Mouse (Mus musculus) embryonic facial prominence, embryonic 14.5 days (tissue): ENCODE measurements around the gene Mras. TPM values are rescaled to one million over a fixed set of nuclear protein-coding genes. Genes with fewer than 3 reads are reported as not detected.

Source experiments
- ATAC-seq: fragments of 200-750 bp; cut with Nextera tagmentation; 2 replicates; pipeline ENCODE4 v1.8.0; 2017; ENCODE audit warnings: low read depth, moderate number of reproducible peaks, moderate TSS enrichment
- DNase-seq: peaks from one replicate; pipeline ENCODE4 v3.0.0-alpha.2; 2015; ENCODE audit warnings: low spot score
- H3K27ac ChIP-seq: fragments of 300-500 bp; sonication (generic); replicated peaks from 2 replicates; pipeline ENCODE4 v1.5.1; 2014; ENCODE audit warnings: low read depth, mild to moderate bottlenecking, low read length, moderate library complexity
- H3K27me3 ChIP-seq: fragments of 300-500 bp; sonication (generic); replicated peaks from 2 replicates; pipeline ENCODE4 v1.6.1; 2014; ENCODE audit warnings: low read length; ENCODE audit not compliant: control insufficient read depth, insufficient read depth
- H3K36me3 ChIP-seq: fragments of 300-500 bp; sonication (generic); 2 replicates; pipeline ENCODE4 v1.6.1; 2014; ENCODE audit warnings: low read length, mixed read lengths; ENCODE audit not compliant: control insufficient read depth, insufficient read depth
- H3K4me1 ChIP-seq: fragments of 300-500 bp; sonication (generic); 2 replicates; pipeline ENCODE4 v1.6.1; 2014; ENCODE audit warnings: antibody characterized with exemption, low read length; ENCODE audit not compliant: control insufficient read depth, insufficient read depth
- H3K4me2 ChIP-seq: fragments of 300-500 bp; sonication (generic); 2 replicates; pipeline ENCODE4 v1.6.1; 2014; ENCODE audit warnings: low read depth, mild to moderate bottlenecking, low read length, moderate library complexity, mixed read lengths
- H3K4me3 ChIP-seq: fragments of 300-500 bp; sonication (generic); 2 replicates; pipeline ENCODE4 v1.5.1; 2014; ENCODE audit warnings: low read depth, mild to moderate bottlenecking, low read length
- H3K9ac ChIP-seq: fragments of 300-500 bp; sonication (generic); 2 replicates; pipeline ENCODE4 v1.6.1; 2014; ENCODE audit warnings: low read depth, mild to moderate bottlenecking, low read length, moderate library complexity, mixed read lengths
- H3K9me3 ChIP-seq: fragments of 300-500 bp; sonication (generic); 2 replicates; pipeline ENCODE4 v1.6.1; 2016; ENCODE audit warnings: low read length; ENCODE audit not compliant: control insufficient read depth
- WGBS: fragments of 180-500 bp; shearing (Covaris S2); extraction: QIAGEN DNeasy Blood & Tissue Kit; methylation state at CpG from one replicate; pipeline ENCODE4 v1.1.7; 2014; 5-methylcytosine and 5-hydroxymethylcytosine counted together
- polyA plus RNA-seq: library from polyadenylated mRNA; unstranded; fragments of >200 nt; fragmentation: Nextera tagmentation; extraction: Ambion mirVana; gene quantifications from 2 replicates; pipeline ENCODE4 v1.2.1, GENCODE M21; 2014

Mras gene
- polyA plus RNA-seq, 1 experiment from 2014 or later, result 30.6 TPM

- Histone ChIP-seq H3K27ac (no peak overlapping the region), H3K4me3 (no peak overlapping the region), H3K27me3 (no peaks in the 10 kb centered on the region), H3K4me2 (no peak overlapping the region), H3K9ac (no peak overlapping the region), H3K9me3 (no peaks in the 10 kb centered on the region), H3K4me1 (peaks cover 7% of the 10 kb centered on the region), H3K36me3 (no peaks in the 10 kb centered on the region)
- ATAC-seq (no peak), DNase-seq (no peak)
- 92% methylated on average over 4 of the region's 4 CpGs for WGBS
These were observed 25.4 kb downstream of the Mras start for GRCm38 (mm10) chr9:99411785-99412184.

DNA sequence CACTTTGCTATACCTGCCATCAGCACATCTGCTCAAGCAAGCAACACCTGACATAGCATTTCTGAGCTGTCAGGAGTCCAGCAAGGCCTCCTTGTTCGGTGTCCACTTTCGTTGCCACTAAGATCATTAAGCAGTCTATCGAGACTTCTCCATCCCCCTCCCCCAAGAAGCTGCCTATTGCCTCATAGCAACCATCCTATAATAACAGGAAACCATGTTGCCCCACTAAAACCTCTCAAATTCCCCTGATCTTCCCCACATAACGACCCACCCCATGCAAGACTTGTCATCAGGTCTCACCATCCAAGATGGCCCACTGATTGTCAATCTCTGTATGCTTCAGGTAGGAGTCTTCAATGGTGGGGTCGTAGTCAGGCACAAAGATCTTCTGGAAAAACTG lies 26.1 kb downstream of the Mras start:
- no peak for DNase-seq
- Histone ChIP-seq H3K4me1 (0 out of 2 replicates have a peak, but pooled peaks cover 4% of the 10 kb centered on the region), H3K4me2 (no peak overlapping the region), H3K4me3 (no peak overlapping the region), H3K9me3 (no peaks in the 10 kb centered on the region), H3K9ac (no peak overlapping the region), H3K27ac (no peak overlapping the region), H3K27me3 (no peaks in the 10 kb centered on the region), H3K36me3 (no peaks in the 10 kb centered on the region)
- WGBS, result 81% methylated on average over 5 of the region's 5 CpGs
- no peak for ATAC-seq

- no peak for ATAC-seq
- Histone ChIP-seq H3K4me2 (no peak overlapping the region), H3K36me3 (no peaks in the 10 kb centered on the region), H3K27ac (no peak overlapping the region), H3K9ac (no peak overlapping the region), H3K9me3 (no peaks in the 10 kb centered on the region), H3K27me3 (no peaks in the 10 kb centered on the region), H3K4me3 (no peak overlapping the region), H3K4me1 (0 out of 2 replicates have a peak, but pooled peaks cover 4% of the 10 kb centered on the region)
- no peak for DNase-seq
- WGBS, result 82% methylated on average over 3 of the region's 3 CpGs
These were observed 27.9 kb downstream of the Mras start for GRCm38 (mm10) chr9:99409280-99409679.

- 64% methylated on average over 9 of the region's 9 CpGs for WGBS
These were observed 35.8 kb downstream of the Mras start for GRCm38 (mm10) chr9:99401288-99401974.

GRCm38 (mm10) chr9:99400781-99401180 lies 36.4 kb downstream of the Mras start:
- DNase-seq, result no peak
- ATAC-seq, result no peak
- H3K27ac ChIP-seq, result no peak overlapping the region
- 71% methylated on average over 6 of the region's 6 CpGs for WGBS
- H3K4me1 ChIP-seq, result no peaks in the 10 kb centered on the region
- no peak overlapping the region for H3K9ac ChIP-seq
- H3K36me3 ChIP-seq, result no peaks in the 10 kb centered on the region
- H3K4me2 ChIP-seq, result no peak overlapping the region
- H3K9me3 ChIP-seq, result no peaks in the 10 kb centered on the region
- no peak overlapping the region for H3K4me3 ChIP-seq
- no peaks in the 10 kb centered on the region for H3K27me3 ChIP-seq

More at GRCm38 (mm10) chr9:99401288-99401974, 35.8 kb downstream of the Mras start:
- H3K9ac ChIP-seq, result no peak overlapping the region
- no peak overlapping the region for H3K4me2 ChIP-seq
- DNase-seq, result peak; percentile 18
- no peaks in the 10 kb centered on the region for H3K4me1 ChIP-seq
- no peaks in the 10 kb centered on the region for H3K36me3 ChIP-seq
- no peaks in the 10 kb centered on the region for H3K27me3 ChIP-seq
- H3K9me3 ChIP-seq, result no peaks in the 10 kb centered on the region
- no peak for ATAC-seq
- no peak overlapping the region for H3K27ac ChIP-seq
- H3K4me3 ChIP-seq, result no peak overlapping the region

- WGBS, result 81% methylated on average over 13 of the region's 13 CpGs
These were observed 39.9 kb downstream of the Mras start for GRCm38 (mm10) chr9:99397056-99397815.

DNA sequence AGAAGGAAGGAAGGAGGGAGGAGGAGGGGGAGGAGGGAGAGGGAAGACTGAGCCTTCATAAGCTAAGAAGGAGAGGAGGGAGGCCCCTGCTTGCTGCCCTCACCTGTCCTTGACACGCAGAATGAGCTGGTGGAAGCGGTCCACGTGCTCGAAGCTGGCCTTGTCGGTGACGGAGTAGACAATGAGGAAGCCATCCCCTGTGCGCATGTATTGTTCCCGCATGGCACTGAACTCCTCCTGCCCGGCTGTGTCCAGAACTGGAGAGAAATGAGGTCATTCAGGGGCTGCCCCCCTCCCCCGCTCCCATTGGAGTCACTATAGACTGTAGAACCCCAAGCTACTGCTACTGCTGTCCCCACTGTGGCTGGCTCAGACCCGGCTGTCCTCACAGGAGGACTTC lies 42.8 kb downstream of the Mras start:
- WGBS, result 74% methylated on average over 10 of the region's 11 CpGs
- no peak for DNase-seq
- ATAC-seq, result no peak

More at GRCm38 (mm10) chr9:99397056-99397815, 39.9 kb downstream of the Mras start:
- no peaks in the 10 kb centered on the region for H3K9me3 ChIP-seq
- no peaks in the 10 kb centered on the region for H3K4me1 ChIP-seq
- H3K9ac ChIP-seq, result no peak overlapping the region
- H3K27me3 ChIP-seq, result no peaks in the 10 kb centered on the region
- ATAC-seq, result no peak
- H3K4me3 ChIP-seq, result no peak overlapping the region
- no peak overlapping the region for H3K4me2 ChIP-seq
- peaks cover 10% of the 10 kb centered on the region for H3K36me3 ChIP-seq
- H3K27ac ChIP-seq, result no peak overlapping the region
- DNase-seq, result no peak

GRCm38 (mm10) chr9:99393146-99393545 lies 44.0 kb downstream of the Mras start:
- Histone ChIP-seq H3K27ac (no peak overlapping the region), H3K27me3 (no peaks in the 10 kb centered on the region), H3K4me2 (no peak overlapping the region), H3K4me1 (no peaks in the 10 kb centered on the region), H3K4me3 (no peak overlapping the region), H3K36me3 (peaks cover 29% of the 10 kb centered on the region), H3K9me3 (no peaks in the 10 kb centered on the region), H3K9ac (no peak overlapping the region)
- ATAC-seq (no peak), DNase-seq (no peak)
- 92% methylated on average over 8 of the region's 8 CpGs for WGBS

More for the DNA sequence above, 42.8 kb downstream of the Mras start:
- H3K4me2 ChIP-seq, result no peak overlapping the region
- H3K36me3 ChIP-seq, result peaks cover 20% of the 10 kb centered on the region
- H3K4me1 ChIP-seq, result no peaks in the 10 kb centered on the region
- no peak overlapping the region for H3K9ac ChIP-seq
- H3K27ac ChIP-seq, result no peak overlapping the region
- no peak overlapping the region for H3K4me3 ChIP-seq
- H3K27me3 ChIP-seq, result no peaks in the 10 kb centered on the region
- no peaks in the 10 kb centered on the region for H3K9me3 ChIP-seq
